Mouse (Mus musculus) liver, adult 2 months (tissue): Measurements from ENCODE around the gene Mvd. TPM values are rescaled to one million over a fixed set of nuclear protein-coding genes. Genes with fewer than 3 reads are reported as not detected.
A peak's percentile ranks its signal among the peaks of the same experiment; 100 is the strongest.

Experiments
- DNase-seq: peaks from one replicate; pipeline ENCODE4 v3.0.0-alpha.2; 2011; ENCODE audit warnings: low read depth, low spot score; ENCODE audit errors: extremely low read depth
- H3K27ac ChIP-seq: fragments of 200-500 bp; replicated peaks from 2 replicates; pipeline ENCODE4 v1.5.1; 2012; ENCODE audit warnings: low read depth, mild to moderate bottlenecking, control low read depth, inconsistent platforms, low read length; ENCODE audit not compliant: insufficient read depth
- H3K27me3 ChIP-seq: fragments of 200-500 bp; 2 replicates; pipeline ENCODE4 v1.6.1; 2012; ENCODE audit warnings: mild to moderate bottlenecking, moderate library complexity, low read length, inconsistent platforms; ENCODE audit not compliant: control insufficient read depth, insufficient read depth
- H3K36me3 ChIP-seq: fragments of 200-500 bp; 2 replicates; pipeline ENCODE4 v1.6.1; 2012; ENCODE audit warnings: low read length, inconsistent platforms; ENCODE audit not compliant: control insufficient read depth, insufficient read depth
- H3K4me1 ChIP-seq: fragments of 200-500 bp; 2 replicates; pipeline ENCODE4 v1.6.1; 2011; ENCODE audit warnings: low read length; ENCODE audit not compliant: control insufficient read depth, insufficient read depth
- H3K4me3 ChIP-seq: fragments of 200-500 bp; 2 replicates; pipeline ENCODE4 v1.5.1; 2011; ENCODE audit warnings: low read depth, mild to moderate bottlenecking, control low read depth, low read length, moderate library complexity; ENCODE audit not compliant: insufficient read depth
- H3K79me2 ChIP-seq: fragments of 200-500 bp; 2 replicates; pipeline ENCODE4 v1.6.1; 2012; ENCODE audit warnings: inconsistent platforms, mild to moderate bottlenecking, low read length, moderate library complexity; ENCODE audit not compliant: control insufficient read depth, insufficient read depth
- H3K9ac ChIP-seq: fragments of 200-500 bp; 2 replicates; pipeline ENCODE4 v1.6.1; 2012; ENCODE audit warnings: low read depth, mild to moderate bottlenecking, control low read depth, inconsistent platforms, low read length
- CTCF ChIP-seq: fragments of 200-500 bp; IDR thresholded peaks from 2 replicates; pipeline ENCODE4 v1.5.1; 2011; ENCODE audit warnings: low read depth, low read length, control low read depth
- POLR2A ChIP-seq: fragments of 200-500 bp; IDR thresholded peaks from 2 replicates; pipeline ENCODE4 v1.6.1; 2011; ENCODE audit warnings: low read length, control low read depth; ENCODE audit not compliant: insufficient read depth; ENCODE audit errors: extremely low read depth
- WGBS: fragments of 180-500 bp; shearing (Covaris S2); methylation state at CpG from one replicate; pipeline ENCODE4 v1.1.7; 2018; 5-methylcytosine and 5-hydroxymethylcytosine counted together
- polyA plus RNA-seq: library from polyadenylated mRNA; depleted of rRNA; stranded (reverse); fragments of >200 nt; gene quantifications from 2 replicates; pipeline ENCODE4 v1.2.3, GENCODE M21; 2012
- total RNA-seq: library from RNA; depleted of rRNA; stranded (reverse); fragments of >200 nt; gene quantifications from 2 replicates; pipeline ENCODE4 v1.2.3, GENCODE M21; 2014

Gene Mvd
- total and polyA plus RNA-seq, 2 experiments = 20.9 to 68.7 TPM

DNA sequence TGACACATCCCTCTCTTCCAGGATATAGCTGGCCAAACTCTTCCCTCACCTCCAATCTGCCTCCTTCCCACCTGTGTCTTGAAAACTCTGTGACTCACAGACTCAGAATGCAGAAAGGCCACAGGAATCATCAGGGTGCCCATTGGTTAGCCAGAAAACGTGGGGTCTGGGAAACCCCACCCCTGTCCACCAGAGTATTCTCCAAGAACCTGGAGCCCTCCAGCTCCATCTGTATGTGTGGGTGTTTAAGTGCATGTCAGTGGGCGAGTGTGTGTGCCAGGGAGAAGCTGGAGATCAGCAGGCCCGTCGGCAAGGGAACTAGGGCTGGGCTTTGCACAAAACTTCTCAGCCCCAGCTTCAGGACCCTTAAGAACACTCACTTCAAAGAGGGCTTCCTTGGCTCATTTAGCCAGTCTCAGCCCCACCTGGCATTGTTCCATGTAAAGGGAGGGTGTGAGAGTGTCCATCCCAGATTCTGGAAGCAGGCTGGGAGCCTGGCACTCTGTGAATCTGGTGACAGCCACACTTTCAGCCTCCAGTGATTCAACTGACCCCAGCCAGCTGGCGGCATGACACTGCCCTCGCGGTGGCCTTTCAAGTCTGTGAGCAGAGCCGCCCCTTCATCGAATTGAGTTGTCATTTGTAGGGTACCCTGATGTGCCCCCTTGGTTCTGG, 23.2 kb downstream of the Mvd start:
- H3K27me3 ChIP-seq = no peaks in the 10 kb centered on the region
- H3K4me3 ChIP-seq = no peak overlapping the region
- no peaks in the 10 kb centered on the region for H3K79me2 ChIP-seq
- H3K9ac ChIP-seq = no peak overlapping the region
- TF ChIP-seq CTCF = no peak
- TF ChIP-seq POLR2A = no peak
- 78% methylated on average over 9 of the region's 9 CpGs for WGBS
- H3K36me3 ChIP-seq = peaks cover 8% of the 10 kb centered on the region; the same call in 1 of the 2 replicates
- no peak for DNase-seq
- H3K27ac ChIP-seq = no peak overlapping the region
- H3K4me1 ChIP-seq = no peaks in the 10 kb centered on the region

DNA sequence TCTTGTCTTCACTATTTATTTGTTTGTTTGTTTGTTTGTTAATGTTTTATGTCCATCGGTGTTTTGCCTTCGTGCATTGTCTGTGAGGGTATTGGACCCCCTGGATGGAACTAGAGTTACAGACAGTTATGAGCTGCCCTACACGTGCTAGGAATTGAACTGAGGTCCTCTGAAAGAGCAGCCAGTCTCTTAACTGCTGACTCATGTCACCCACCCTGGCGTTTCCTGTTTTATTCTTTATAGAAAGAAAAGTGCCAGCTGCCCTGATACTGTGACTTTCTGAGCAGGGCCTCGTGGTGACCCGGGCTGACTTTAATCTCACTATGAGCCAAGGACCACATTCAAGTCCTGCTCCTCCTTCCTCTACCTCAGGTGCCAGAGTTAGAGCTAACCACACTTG, 27.7 kb downstream of the Mvd start:
- 85% methylated on average over 6 of the region's 6 CpGs for WGBS
- H3K36me3 ChIP-seq = peaks cover 20% of the 10 kb centered on the region; the same call in 1 of the 2 replicates
- no peaks in the 10 kb centered on the region for H3K79me2 ChIP-seq
- H3K4me1 ChIP-seq = no peaks in the 10 kb centered on the region
- no peak overlapping the region for H3K4me3 ChIP-seq
- H3K9ac ChIP-seq = no peak overlapping the region
- TF ChIP-seq CTCF = no peak
- TF ChIP-seq POLR2A = no peak
- no peaks in the 10 kb centered on the region for H3K27me3 ChIP-seq
- DNase-seq = no peak
- H3K27ac ChIP-seq = no peak overlapping the region

DNA sequence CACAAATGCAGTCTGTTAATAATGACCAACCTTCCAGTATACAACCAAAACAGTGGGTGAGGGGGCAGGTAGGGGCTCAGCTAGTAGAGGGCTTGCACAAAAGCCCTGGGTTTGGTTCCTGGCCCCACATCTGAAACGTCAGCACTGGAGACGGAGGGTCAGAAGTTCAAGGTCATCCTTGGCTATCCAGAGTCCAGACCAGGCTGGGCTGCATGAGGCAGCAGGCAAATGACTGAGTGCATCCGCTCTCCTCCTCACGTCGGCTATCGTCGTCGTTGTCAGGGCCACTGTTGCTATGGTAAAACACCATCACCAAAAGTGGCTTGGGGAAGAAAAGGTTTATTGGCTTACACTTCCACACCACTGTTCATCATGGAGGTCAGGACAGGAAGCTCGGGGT, 28.9 kb downstream of the Mvd start:
- no peak overlapping the region for H3K27ac ChIP-seq
- no peak overlapping the region for H3K9ac ChIP-seq
- H3K79me2 ChIP-seq = no peaks in the 10 kb centered on the region
- H3K4me1 ChIP-seq = no peaks in the 10 kb centered on the region
- H3K27me3 ChIP-seq = no peaks in the 10 kb centered on the region
- peaks cover 27% of the 10 kb centered on the region for H3K36me3 ChIP-seq
- DNase-seq = no peak
- WGBS = 74% methylated on average over 9 of the region's 9 CpGs
- TF ChIP-seq CTCF (no peak), POLR2A (no peak)
- H3K4me3 ChIP-seq = no peak overlapping the region

DNA sequence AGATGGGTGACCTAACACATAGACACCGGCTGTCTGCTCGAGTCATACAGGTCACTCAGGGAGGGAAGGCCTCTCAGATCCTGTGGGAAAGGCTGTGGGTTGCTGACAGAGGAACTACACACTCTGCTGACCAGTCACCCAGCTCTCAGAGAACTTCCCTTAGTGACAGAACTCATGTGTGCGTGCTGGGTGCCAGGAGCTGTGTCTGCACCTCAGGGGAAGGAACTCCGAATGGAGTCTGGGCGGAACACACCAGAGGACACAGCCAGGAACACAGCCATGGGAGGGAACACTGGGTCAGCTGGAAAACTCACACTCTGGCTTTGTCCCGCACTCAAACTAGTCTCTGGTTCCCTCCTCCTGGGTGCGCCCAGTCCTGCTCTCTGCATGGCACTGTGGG, 35.5 kb downstream of the Mvd start:
- Histone ChIP-seq H3K4me1 (peaks cover 9% of the 10 kb centered on the region), H3K27me3 (no peaks in the 10 kb centered on the region), H3K4me3 (no peak overlapping the region), H3K36me3 (peaks cover 48% of the 10 kb centered on the region), H3K79me2 (no peaks in the 10 kb centered on the region; the same call in 1 of the 2 replicates), H3K27ac (no peak overlapping the region), H3K9ac (no peak overlapping the region)
- TF ChIP-seq POLR2A = no peak
- no peak for TF ChIP-seq CTCF
- peak; percentile 18 for DNase-seq
- 92% methylated on average over 7 of the region's 7 CpGs for WGBS

DNA sequence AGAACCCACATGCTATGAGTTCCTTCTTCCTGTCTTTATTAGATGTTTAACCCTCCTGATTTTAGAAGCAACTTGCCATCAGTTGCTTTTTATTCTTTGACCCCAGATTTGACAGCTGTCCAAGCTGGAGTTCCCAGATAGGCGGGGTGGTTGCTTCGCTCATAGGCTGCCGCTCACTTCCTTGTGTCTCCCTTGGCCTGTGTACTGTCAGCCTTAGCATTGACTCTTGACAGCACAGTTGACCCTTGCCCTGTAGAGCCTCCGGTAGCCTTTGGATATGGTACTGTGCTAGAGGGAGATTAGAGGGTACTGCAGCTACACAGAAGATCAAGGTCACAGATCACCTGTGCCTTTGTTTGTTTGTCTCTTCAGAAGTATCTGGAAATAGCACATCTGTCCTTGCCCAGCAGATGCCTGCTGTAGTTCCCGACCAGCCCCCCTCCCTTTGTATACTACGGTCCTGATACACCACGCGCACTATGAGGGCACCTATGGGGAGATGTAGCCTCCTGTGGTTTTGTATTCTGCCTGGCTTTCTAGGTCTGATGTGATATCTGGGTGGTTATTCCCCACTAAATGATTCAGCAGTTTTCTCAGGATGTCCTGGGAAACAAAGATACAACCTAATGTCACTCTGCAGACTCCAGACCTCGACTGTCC, 37.9 kb downstream of the Mvd start:
- Histone ChIP-seq H3K4me3 (no peak overlapping the region), H3K36me3 (peaks cover 57% of the 10 kb centered on the region), H3K79me2 (no peaks in the 10 kb centered on the region; the same call in 1 of the 2 replicates), H3K4me1 (peaks cover 9% of the 10 kb centered on the region), H3K9ac (no peak overlapping the region), H3K27me3 (no peaks in the 10 kb centered on the region), H3K27ac (no peak overlapping the region)
- 38% methylated on average over 9 of the region's 9 CpGs for whole genome bisulfite sequencing
- TF ChIP-seq POLR2A = no peak
- TF ChIP-seq CTCF = no peak
- DNase-seq = peak; percentile 79

DNA sequence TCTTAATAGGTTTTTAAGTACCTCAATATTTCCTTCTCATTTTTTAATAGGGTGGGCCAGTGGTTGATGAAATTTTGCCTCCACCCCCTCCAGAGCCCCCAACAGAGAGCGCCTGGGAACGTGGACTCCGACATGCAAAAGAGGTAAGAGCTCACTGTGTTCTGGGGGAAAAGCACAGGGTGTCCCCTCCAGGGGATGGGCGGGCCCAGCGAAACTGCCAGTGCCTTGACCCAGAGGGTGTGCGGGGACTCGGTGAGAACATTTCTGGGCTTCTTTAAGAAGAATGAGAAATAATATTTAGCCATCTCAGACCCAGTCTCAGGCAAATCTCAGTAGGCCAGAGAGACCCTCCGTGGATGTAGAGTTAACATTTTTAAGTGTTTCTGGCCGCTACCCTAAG, 45.0 kb downstream of the Mvd start:
- 96% methylated on average over 9 of the region's 9 CpGs for WGBS
- no peaks in the 10 kb centered on the region; the same call in 1 of the 2 replicates for H3K79me2 ChIP-seq
- H3K9ac ChIP-seq = no peak overlapping the region
- H3K4me1 ChIP-seq = no peaks in the 10 kb centered on the region
- H3K36me3 ChIP-seq = peaks cover 59% of the 10 kb centered on the region
- DNase-seq = no peak
- H3K27ac ChIP-seq = no peak overlapping the region
- H3K4me3 ChIP-seq = no peak overlapping the region
- no peaks in the 10 kb centered on the region for H3K27me3 ChIP-seq
- TF ChIP-seq POLR2A (no peak), CTCF (no peak)
